Mouse (Mus musculus) right cerebral cortex, adult 18-20 months (tissue): ENCODE data around the gene Ppp1r10.
"Not testable (repeated sequence)": the region's sequence is repeated elsewhere in the genome, so short reads cannot be mapped to it uniquely, and the experiment has no call there.

Experiments
- DNase-seq: peaks from one replicate; pipeline ENCODE4 v3.0.0; 2022; ENCODE audit warnings: mixed read lengths

Ppp1r10 gene

GRCm38 (mm10) chr17:35932608-35933007, 16.4 kb downstream of the Ppp1r10 start:
- no peak for DNase-seq

GRCm38 (mm10) chr17:35935763-35936162, 19.5 kb downstream of the Ppp1r10 start:
- not testable (repeated sequence) for DNase-seq

GRCm38 (mm10) chr17:35937700-35938348, 21.6 kb downstream of the Ppp1r10 start:
- DNase-seq = peak; percentile 47

DNA sequence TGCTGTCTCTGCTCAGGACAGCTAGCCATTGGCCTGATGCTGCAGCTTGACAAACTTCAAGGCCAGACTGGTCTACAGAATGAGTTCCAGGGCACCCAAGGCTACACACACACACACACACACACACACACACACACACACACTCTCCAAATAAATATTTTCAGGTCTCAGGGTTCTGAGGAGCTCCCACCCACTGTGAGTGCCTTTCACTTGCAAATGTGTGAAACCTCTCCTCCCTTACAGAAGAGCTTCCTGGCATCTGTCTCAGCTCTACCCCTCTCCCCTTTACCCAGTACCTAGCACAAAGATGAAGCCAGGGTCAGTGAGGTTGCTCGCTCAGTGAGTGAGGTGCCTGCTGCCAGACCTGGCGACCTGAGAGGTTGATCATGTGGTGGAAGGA, 22.9 kb downstream of the Ppp1r10 start:
- DNase-seq = no peak

DNA sequence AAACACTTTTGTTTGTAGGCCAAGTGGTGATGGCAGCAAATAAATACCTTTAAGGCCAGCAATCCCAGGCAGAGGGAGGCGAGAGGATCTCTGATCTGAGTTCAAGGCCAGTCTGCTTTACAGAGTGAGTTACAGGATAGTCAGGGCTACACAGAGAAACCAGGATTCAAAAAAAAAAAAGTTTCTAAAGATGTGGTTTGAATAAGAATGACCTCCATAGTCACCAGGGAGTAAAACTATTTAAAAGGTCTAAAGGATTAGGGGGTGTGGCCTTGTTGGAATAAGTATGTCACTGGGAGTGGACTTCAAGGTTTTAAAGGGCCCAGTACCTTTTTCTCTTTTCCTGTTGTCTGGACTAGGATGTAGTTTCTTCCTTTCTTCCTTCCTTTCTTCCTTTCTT, 23.7 kb downstream of the Ppp1r10 start:
- DNase-seq = no peak

- DNase-seq = not testable (repeated sequence)
Measured at GRCm38 (mm10) chr17:35950946-35951345, 34.7 kb downstream of the Ppp1r10 start.

DNA sequence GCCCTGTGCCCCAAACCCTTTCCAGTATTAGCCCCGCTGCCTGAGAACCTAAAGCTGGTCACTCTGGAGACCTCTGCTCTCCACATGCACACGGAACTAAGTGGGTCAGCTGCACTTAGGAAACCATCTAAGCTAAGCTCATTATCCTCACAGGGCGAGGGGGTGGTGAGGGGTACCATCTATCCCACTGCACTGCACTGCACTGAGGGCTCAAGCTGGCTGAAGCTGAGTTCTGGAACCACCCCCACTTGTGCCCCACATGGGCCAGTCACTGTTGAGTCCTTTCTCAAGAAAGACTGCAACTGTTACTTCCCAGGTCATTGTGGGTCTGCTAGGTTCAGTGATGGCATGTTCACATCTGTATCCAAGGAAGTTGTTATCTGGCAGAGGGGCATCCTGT, 36.3 kb downstream of the Ppp1r10 start:
- not testable (repeated sequence) for DNase-seq

DNA sequence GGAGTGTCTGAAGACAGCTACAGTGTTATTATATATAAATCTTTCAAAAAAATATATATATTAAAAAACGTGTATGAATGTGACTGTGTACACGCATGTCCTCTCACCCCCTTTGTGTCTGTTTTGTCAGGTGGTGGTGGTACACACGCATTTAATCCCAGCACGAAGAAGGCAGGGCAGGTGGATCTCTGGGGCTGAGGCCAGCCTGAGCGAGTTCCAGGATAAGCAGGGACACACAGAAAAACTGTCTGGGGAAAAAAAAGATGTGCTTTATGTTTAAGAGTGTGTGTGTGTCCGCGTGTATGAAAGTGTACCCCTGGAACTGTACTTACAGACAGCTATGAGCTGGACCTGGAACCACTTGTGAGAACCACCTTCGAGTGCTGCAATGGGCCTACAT, 38.4 kb downstream of the Ppp1r10 start:
- no peak for DNase-seq

DNA sequence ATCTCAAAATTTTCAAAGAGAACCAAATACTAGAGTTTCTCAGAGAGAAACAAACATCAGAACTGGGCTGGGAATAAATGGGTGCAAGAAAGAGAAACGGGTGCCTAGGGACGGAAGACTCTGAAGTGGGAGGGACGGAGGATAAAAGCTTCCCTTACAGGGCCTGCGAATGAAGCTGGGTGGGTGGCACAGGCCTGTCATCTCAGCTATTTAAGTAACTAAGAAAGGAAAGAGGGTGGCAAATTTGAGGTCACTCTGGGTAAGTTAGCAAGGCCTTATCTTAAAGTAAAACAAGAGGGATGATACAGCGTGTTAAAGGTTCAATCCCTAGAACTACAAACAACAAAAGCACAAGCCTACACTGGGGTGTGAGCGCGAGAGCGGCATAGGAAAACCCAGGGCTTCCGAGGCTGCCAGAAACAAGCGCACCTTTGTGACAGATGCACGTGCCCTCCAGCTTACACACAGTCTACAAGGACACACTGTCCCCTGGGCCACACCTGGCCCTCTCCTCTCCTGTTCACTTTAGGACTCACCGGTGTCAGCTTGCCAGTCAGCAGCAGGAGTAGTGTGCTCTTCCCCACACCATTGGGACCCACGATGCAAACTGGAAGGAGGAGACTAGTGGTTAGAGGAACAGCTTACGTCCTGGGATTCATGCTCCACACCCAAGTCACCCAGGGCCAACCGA, 42.4 kb downstream of the Ppp1r10 start:
- DNase-seq = no peak

- no peak for DNase-seq
Measured at GRCm38 (mm10) chr17:35963279-35963678, 47.0 kb downstream of the Ppp1r10 start.

- DNase-seq = no peak
Measured at GRCm38 (mm10) chr17:35967621-35968020, 51.4 kb downstream of the Ppp1r10 start.

- DNase-seq = peak; percentile 99
Measured at GRCm38 (mm10) chr17:35969418-35970389, 53.5 kb downstream of the Ppp1r10 start, which contains the start of gene Abcf1. Gene Abcf1, minus strand, starts transcription at chr17:35969761.

DNA sequence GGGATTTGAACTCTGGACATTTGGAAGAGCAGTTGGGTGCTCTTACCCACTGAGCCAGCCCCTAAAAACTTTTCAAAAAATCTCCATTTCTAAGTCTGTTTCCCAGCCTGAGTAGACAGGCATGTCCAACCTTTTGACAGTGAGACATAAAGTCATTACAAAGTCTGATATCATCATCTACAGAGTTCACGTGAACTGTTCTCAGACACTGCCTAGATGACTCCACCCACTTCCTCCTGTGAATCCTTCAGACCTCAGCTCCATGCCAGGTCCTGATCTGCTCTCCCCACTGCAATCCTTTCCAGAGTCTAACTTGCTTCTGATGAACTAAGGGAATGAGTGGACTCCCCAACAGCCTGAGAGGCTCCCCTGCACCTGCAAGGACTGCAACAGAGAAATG, 55.9 kb downstream of the Ppp1r10 start:
- no peak for DNase-seq

- peak; percentile 91 for DNase-seq
Measured at GRCm38 (mm10) chr17:35978811-35979400, 62.7 kb downstream of the Ppp1r10 start.

GRCm38 (mm10) chr17:35979401-35980362, 63.4 kb downstream of the Ppp1r10 start, which contains the start of the genes Gnl1 and Prr3:
Gene Gnl1, plus strand, starts transcription at chr17:35979851.
Gene Prr3, minus strand, starts transcription at chr17:35980236.
- DNase-seq = peak; percentile 93

DNA sequence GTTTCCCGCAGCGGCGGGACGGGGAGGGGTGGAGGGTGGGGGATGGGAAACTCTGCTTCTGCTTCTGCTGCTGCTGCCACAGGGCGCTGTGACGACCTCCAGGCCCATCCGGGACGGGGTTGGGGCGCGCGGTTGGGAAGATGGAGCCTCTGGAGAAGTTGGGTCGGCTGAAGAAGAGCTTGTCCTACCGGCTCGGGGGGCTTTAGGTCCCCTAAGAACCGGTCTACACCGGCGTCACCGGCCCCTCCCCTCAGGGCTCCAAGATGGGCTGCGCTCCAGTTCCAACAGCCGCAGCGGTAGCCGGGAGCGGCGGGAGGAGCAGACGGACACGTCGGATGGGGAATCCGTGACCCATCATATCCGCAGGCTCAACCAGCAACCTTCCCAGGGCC, 64.1 kb downstream of the Ppp1r10 start:
- peak; percentile 52 for DNase-seq

DNA sequence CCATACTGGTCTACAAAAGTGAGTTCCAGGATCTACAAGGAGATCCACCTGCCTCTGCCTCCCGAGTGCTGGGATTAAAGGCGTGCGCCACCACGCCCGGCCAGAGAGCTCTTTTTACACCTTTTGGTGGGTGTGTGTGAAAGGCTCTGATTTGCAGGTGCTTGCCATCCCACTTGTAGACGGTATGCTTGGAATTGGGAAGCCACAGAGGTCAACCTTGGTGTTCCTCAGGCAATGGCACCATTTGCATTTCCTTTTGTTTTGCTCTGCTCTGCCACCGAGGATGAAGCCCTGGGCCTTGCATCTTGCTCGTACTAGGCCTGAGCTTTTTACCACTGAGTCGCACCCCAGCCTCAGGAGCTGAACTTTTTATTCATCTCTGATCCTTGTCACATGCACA, 65.5 kb downstream of the Ppp1r10 start:
- DNase-seq = no peak
